Mouse (Mus musculus): ENCODE measurements around the gene Epb41.

Gene Epb41

DNA sequence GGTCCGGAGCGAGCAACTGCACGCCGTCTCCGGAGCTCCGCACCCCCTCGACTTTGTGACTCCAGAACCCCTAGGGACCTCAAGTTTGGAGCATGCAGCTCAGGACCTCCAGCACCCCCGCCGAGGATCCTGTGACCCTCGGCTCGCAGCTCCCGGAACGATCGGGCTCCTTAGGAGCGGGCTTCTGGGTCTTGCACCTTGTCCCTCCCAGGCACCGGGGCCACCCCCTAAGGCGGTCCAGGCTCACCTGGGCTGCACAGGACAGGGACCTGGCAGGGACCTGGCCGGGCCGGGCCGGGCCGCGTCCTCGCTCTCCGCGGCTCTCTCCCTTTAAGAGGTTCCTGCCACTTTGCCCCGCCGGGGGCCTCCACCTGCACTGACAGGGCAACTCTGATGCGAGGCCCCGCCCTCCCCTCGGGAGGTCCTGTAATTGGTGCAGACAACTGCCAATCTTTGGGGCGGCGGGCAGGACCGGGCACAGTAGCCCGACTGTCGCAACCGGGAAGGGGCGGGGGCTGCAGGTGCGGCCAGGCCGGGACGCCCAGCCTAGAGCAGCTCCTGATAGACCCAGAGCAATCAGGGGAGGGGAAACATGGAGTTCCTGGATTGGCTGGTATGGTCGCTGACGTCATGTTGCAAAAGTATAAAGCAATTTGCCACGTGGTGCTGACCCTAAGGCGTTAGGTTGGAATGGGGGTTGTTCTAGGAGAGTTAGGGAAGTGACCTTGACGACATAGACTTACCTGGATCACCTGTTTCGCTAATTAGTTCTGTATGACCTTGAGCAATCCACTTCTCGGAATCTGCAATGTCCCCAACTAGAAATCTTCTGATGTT is at the start of gene Epb41:
Gene Epb41, minus strand, starts transcription at position 389 of the 837 bp plus-strand sequence.
- DNase-seq = peak; percentile 100

- DNase-seq = no peak
Measured at GRCm38 (mm10) chr4:132123166-132123565, 48.0 kb upstream of the Epb41 start.

DNA sequence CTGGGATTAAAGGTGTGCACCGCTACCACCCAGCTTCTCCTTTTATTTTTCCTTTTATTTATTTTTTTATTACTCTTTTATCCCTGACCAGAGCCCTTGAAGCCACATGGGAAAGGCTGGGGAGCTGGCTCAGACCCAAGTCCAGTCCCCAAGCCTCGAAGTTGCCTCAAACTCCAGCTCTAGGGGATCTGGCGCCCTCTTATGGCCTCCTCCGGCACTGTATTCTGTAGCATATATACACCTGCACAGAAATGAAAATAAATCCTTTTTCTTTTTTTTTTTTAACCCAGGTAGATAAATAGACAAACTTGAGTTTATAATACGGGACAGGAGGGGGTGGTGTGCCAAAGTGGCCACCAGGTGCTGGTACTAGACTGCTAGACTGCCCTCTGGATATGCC is 46.6 kb upstream of the Epb41 start:
- DNase-seq = no peak

- DNase-seq = no peak
Measured at GRCm38 (mm10) chr4:132119566-132119965, 44.4 kb upstream of the Epb41 start.

DNA sequence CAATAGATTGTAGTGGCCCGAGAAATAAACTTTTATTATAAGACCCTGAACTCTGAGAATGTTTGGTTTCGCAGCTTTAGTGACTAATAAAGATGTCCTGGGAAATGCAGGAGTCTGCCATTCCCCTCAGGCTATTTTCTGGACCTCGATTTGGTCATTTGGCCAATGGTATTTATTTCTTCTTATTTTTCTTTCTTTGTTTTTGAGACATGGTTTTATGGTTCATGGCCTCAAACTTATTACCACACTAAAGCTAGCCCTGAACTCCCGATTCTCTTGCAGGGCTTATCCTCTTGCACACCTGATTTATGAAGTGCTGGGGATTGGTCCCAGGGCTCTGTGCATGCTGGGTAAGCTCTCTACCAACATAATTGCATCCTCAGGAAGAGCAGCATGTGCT is 41.2 kb upstream of the Epb41 start:
- DNase-seq = no peak

DNA sequence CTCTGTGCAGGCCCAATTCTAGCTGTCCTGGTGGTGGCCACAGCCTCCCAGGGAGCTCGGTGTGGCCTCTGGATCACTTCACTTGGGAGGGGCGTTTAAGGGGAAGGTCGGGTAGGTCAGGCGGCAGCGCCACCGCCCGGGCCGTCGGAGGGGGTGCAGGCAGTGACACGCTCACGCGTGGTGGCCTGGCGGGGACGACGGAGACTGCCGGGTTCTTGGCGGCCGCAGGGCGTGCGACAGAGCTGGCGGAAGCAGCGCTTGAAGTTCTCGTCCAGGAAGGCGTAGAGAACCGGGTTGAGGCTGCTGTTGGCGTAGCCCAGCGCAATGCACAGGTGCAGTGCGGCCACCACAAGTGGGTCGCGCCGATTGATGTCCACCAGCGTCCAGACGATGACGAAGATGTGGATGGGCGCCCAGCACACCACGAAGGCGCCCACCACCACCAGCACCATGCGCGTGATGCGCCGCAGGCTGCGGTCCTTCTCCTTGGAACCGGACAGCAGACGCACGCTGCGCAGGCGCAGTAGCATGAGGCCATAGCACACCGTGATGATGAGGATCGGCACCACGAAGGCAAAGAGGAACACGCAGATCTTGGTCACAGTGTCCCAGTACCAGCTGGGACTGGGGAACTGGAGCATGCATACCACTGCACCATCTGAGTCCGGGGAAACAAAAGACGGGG is 38.4 kb upstream of the Epb41 start:
- no peak for DNase-seq

DNA sequence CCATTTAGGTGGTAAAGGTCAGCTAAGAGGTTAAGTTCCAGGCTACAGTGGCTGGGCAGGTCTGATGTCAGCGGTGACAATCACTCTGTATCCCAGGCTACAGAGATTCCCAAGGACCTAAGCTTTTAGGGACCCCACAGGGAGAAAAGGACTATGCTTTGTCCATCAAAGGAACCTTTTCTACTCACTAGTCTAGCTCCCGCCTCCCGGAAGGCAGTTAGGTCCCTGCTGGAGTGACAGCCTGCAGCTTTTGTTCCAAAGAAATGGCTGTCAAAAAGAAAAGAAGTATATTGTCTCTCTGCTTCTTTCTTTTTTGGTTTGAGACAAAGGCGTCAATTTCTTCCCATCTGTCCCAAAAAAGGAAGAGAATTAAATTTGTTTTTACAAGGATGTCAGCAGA is 36.1 kb upstream of the Epb41 start:
- DNase-seq = no peak

- DNase-seq = peak; percentile 89
Measured at GRCm38 (mm10) chr4:132108221-132108620, 33.1 kb upstream of the Epb41 start.

- DNase-seq = no peak
Measured at GRCm38 (mm10) chr4:132101152-132101551, 26.0 kb upstream of the Epb41 start.

GRCm38 (mm10) chr4:132099548-132099947 is 24.4 kb upstream of the Epb41 start:
- no peak for DNase-seq

GRCm38 (mm10) chr4:132095043-132095442 is 19.9 kb upstream of the Epb41 start:
- DNase-seq = no peak

- DNase-seq = no peak
Measured at GRCm38 (mm10) chr4:132093928-132094327, 18.8 kb upstream of the Epb41 start.

- DNase-seq = no peak
Measured at GRCm38 (mm10) chr4:132093136-132093535, 18.0 kb upstream of the Epb41 start.

- no peak for DNase-seq
Measured at GRCm38 (mm10) chr4:132088921-132089320, 13.8 kb upstream of the Epb41 start.

- DNase-seq = no peak
Measured at GRCm38 (mm10) chr4:132085114-132085513, 10.0 kb upstream of the Epb41 start.

DNA sequence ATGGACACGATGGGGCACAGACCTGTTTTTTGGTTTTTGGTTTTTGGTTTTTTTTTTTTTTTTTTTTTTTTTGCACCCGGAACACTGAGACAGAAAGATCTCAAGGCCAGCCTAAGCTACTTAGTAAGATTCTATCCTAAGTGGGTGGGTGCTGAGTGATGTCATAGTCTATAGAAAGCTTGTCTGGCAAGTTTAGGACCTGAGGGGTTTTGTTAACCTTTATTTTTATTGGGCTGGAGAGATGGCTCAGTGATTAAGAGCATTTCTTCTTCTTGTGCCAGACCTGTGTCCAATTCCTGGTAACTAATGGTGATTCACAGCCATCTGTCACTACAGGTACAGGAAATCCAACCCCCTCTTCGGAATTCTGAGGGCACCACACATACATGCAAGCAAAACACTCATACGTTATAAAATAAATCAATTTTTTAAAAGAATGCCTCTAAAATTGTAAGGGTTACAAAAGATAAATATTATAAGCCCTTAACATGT is 5.4 kb upstream of the Epb41 start:
- DNase-seq = no peak

GRCm38 (mm10) chr4:132079555-132080275 is 4.6 kb upstream of the Epb41 start:
- peak; percentile 94 for DNase-seq

DNA sequence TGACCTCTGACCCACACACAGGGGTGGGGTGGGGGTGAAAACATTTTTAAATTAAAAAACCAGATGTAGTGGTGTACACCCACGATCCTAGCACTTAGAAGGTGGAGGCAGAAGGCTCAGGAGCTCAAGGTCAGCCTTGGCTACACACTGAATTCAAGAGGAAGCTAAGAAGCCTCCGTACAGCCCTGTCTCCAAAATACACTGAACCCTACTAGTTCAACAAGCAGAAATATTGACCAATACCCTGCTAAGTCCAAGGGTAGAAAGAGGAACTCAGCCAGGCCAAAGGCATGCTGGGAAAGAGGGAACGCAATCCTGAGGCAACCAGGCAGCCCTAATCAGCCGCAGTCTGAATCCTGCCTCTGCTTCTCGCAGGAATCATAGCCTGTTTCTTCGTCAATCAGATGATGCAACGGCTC is 3.2 kb upstream of the Epb41 start:
- peak; percentile 97 for DNase-seq

DNA sequence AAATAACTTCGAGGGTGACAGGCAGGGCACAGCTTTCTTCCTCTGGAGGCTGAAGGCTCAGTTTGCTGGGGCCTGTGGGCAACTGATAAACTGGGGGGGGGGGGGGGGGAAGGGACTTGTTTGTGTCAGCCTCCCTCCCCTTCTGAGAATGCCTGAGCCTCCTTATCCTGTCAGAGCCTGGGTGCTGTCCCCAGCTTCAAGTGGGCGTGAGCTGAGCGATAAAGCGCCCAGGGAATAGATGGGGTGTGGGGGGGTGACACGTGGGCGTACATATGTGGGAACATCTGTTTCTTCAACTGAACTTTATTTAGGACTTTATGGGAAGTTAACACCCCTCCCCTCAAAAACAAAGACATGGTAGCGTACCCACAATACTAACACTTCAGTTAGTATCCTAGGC is 2.3 kb upstream of the Epb41 start:
- peak; percentile 96 for DNase-seq

DNA sequence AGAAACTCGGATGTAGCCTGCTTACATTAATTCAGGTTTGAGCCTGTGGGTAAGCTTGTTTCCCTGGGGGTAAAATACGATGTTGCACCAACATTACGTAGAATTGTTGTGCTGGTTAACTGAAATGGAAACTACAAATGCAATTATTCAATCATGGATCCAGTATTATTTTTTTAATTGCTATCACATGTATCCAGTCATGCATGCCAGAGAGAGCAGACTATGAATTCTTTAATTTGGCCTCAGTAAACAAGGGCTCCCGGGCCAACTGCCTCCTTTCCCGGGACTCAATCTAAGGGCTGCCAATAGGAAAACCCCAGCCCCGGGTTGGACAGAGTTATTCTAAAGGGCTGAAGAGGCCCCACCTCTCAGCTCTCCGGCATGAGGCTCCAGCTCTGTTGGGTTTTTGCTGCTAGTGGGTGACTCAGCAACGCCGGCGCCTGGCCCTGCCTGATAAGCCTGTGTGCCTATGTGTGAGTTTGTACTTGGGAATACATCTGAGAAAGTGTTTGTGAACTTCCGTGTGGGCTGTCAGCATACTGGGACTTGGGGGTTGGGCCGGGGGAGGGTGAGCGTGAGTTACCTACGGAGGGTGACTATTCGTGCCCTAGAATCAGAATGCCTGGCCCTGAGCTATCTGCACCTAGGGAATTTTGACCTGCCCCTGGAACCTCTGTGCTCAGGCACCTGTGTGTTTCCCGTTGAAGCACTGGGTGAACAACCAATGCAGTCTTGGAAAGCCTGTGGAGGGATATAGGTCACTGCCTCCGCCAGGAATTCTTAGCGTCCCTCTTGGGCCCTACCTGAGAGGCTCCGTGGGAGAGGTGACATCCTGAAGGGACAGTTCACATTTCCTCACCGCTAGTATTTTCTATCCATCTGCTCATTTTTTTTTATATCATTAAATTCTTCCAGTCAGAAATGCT is 1.6 kb upstream of the Epb41 start:
- DNase-seq = peak; percentile 98

GRCm38 (mm10) chr4:132075796-132076195 is 675 bp upstream of the Epb41 start:
- peak; percentile 88 for DNase-seq

Data from heart, adult 11 months (tissue).